Mouse (Mus musculus) neural tube, embryonic 12.5 days (tissue): Measurements from ENCODE around the gene Enc1. TPM values are rescaled to one million over a fixed set of nuclear protein-coding genes. Genes with fewer than 3 reads are reported as not detected.
"Not testable (repeated sequence)": the region's sequence is repeated elsewhere in the genome, so short reads cannot be mapped to it uniquely, and the experiment has no call there.

Experiments used
- ATAC-seq: fragments of 200-750 bp; cut with Nextera tagmentation; 2 replicates; pipeline ENCODE4 v1.8.0; 2017; ENCODE audit warnings: low read depth, mild to moderate bottlenecking, moderate TSS enrichment, moderate library complexity; ENCODE audit not compliant: low FRiP score
- H3K27ac ChIP-seq: fragments of 300-500 bp; sonication (generic); 2 replicates; pipeline ENCODE4 v1.5.1; 2016
- H3K27me3 ChIP-seq: fragments of 300-500 bp; sonication (generic); replicated peaks from 2 replicates; pipeline ENCODE4 v1.6.1; 2016; ENCODE audit warnings: mild to moderate bottlenecking
- H3K36me3 ChIP-seq: fragments of 300-500 bp; sonication (generic); 2 replicates; pipeline ENCODE4 v1.6.1; 2016; ENCODE audit warnings: mild to moderate bottlenecking
- H3K4me1 ChIP-seq: fragments of 300-500 bp; sonication (generic); 2 replicates; pipeline ENCODE4 v1.6.1; 2016
- H3K4me2 ChIP-seq: fragments of 300-500 bp; sonication (generic); replicated peaks from 2 replicates; pipeline ENCODE4 v1.6.1; 2016; ENCODE audit warnings: mild to moderate bottlenecking
- H3K4me3 ChIP-seq: fragments of 300-500 bp; sonication (generic); 2 replicates; pipeline ENCODE4 v1.5.1; 2016
- H3K9ac ChIP-seq: fragments of 300-500 bp; sonication (generic); 2 replicates; pipeline ENCODE4 v1.6.1; 2016; ENCODE audit warnings: mild to moderate bottlenecking
- H3K9me3 ChIP-seq: fragments of 300-500 bp; sonication (generic); 2 replicates; pipeline ENCODE4 v1.6.1; 2016; ENCODE audit warnings: mild to moderate bottlenecking
- WGBS: fragments of 180-500 bp; shearing (Covaris S2); methylation state at CpG from one replicate; pipeline ENCODE4 v1.1.7; 2016; 5-methylcytosine and 5-hydroxymethylcytosine counted together
- polyA plus RNA-seq: library from polyadenylated mRNA; unstranded; fragments of >200 nt; fragmentation: Nextera tagmentation; extraction: Ambion mirVana; gene quantifications from 2 replicates; pipeline ENCODE4 v1.2.1, GENCODE M21; 2016

Enc1 gene
- polyA plus RNA-seq, 1 experiment from 2014 or later = 28.8 TPM

GRCm38 (mm10) chr13:97254564-97255164, 13.8 kb downstream of the Enc1 start:
- H3K9me3 ChIP-seq = no peaks in the 10 kb centered on the region
- H3K4me3 ChIP-seq = no peak overlapping the region
- H3K4me2 ChIP-seq = no peak overlapping the region
- H3K27ac ChIP-seq = no peak overlapping the region
- no peak overlapping the region for H3K9ac ChIP-seq
- no peaks in the 10 kb centered on the region for H3K27me3 ChIP-seq
- peaks cover 54% of the 10 kb centered on the region for H3K4me1 ChIP-seq
- H3K36me3 ChIP-seq = peaks cover 22% of the 10 kb centered on the region
- no peak for ATAC-seq
- 85% methylated on average over 10 of the region's 10 CpGs for WGBS

DNA sequence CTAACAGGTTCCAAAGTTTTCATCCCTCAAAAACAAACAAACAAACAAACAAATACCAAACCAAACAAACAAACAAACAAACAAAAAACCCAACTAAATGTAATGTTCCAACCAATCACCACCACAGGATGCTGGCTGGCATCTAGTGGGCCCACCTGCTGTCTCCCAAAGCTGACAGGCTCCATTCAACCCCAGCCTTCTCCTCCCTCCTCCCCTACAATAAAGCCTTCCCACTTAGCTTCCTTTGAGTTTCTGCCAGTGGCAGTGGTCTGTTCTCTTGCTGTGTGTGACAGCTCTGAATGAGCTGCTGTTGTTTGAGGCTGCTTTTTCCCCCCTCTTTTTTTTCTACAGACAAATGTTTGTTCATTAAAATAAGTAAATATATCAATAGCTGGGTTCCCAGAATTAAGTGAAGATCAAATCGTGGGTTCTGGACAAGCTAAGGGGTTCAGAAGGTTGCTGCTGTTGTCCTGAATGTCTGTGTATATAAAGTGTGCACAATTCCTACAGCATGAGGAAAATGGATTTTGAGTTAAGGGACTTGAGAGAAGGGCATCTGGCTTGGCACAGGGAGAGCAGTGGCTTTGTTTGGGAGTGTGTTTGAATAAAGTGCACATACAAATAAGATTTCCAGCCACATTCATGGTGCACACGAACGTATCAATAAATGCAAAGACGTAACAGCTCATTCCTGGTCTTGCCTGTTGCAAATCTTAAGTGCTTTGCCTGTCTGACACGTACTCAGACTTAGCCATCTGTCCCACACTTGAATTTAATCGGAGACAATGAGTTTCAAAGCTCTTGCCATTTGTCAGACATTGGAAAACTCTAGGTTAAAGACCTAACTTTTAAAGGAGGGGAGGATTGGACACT, 15.3 kb downstream of the Enc1 start:
- Histone ChIP-seq H3K9ac (no peak overlapping the region), H3K9me3 (no peaks in the 10 kb centered on the region), H3K4me1 (peaks cover 56% of the 10 kb centered on the region), H3K27ac (peak overlapping the region; percentile 3; the same call in 1 of the 2 replicates), H3K4me3 (no peak overlapping the region), H3K27me3 (no peaks in the 10 kb centered on the region), H3K4me2 (no peak overlapping the region), H3K36me3 (peaks cover 15% of the 10 kb centered on the region)
- WGBS = 15% methylated on average over 6 of the region's 6 CpGs
- no peak for ATAC-seq

DNA sequence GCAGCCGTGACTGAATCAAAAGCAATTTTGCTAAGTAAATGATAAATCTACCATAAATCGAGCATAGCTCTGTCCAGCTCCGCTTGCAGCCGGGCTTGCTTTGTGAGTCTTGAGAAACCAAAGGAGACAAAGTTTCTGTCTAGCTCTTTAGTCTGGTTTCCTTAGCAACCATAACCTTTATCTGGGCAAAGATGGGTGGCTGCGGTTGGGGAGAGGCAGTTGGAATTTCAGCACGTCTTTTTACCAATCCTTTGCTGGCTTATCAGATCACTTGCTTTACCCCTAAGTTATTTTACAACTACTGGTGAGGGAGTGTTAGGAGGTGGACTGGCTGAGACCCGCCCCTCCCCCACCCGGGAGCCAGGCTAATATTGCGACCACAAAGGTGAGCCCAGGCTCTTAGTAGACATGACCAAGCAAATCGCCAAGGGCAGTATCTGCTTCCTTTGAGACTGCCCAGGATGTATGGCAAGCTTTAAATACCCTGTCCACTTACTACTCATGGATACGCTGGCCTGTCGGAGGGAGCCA, 16.0 kb downstream of the Enc1 start:
- peaks cover 52% of the 10 kb centered on the region for H3K4me1 ChIP-seq
- peaks cover 8% of the 10 kb centered on the region; the same call in 1 of the 2 replicates for H3K36me3 ChIP-seq
- peak; percentile 8; the same call in 1 of the 2 replicates for ATAC-seq
- 33% methylated on average over 12 of the region's 12 CpGs for WGBS
- no peaks in the 10 kb centered on the region for H3K27me3 ChIP-seq
- no peak overlapping the region for H3K4me3 ChIP-seq
- peak overlapping the region; percentile 3; the same call in 1 of the 2 replicates for H3K27ac ChIP-seq
- H3K9me3 ChIP-seq = no peaks in the 10 kb centered on the region
- H3K9ac ChIP-seq = no peak overlapping the region
- no peak overlapping the region; the same call in 1 of the 2 replicates for H3K4me2 ChIP-seq

DNA sequence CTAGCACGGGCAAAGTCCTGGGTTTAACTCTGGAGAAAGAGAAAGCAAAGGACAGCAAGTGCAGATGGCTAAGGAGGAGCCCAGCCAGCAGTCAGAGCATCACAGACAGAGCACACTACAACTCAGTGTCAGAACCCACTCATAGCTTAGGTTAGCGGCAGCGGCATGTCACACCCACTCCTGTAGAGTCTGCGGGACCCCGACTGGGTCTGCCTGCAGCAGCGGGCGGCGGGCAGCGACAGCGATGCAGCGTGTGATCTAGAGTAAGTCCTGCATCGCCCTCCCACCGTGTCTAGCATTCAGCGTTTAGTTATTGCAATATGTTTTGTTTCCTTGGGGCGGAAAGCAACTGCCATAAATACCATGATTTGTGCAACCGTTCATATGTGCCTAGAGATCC, 18.4 kb downstream of the Enc1 start:
- no peak for ATAC-seq
- Histone ChIP-seq H3K4me1 (peaks cover 35% of the 10 kb centered on the region), H3K9me3 (no peaks in the 10 kb centered on the region), H3K36me3 (no peaks in the 10 kb centered on the region), H3K4me3 (no peak overlapping the region), H3K9ac (no peak overlapping the region), H3K4me2 (no peak overlapping the region), H3K27me3 (no peaks in the 10 kb centered on the region), H3K27ac (no peak overlapping the region)
- 73% methylated on average over 16 of the region's 16 CpGs for WGBS

DNA sequence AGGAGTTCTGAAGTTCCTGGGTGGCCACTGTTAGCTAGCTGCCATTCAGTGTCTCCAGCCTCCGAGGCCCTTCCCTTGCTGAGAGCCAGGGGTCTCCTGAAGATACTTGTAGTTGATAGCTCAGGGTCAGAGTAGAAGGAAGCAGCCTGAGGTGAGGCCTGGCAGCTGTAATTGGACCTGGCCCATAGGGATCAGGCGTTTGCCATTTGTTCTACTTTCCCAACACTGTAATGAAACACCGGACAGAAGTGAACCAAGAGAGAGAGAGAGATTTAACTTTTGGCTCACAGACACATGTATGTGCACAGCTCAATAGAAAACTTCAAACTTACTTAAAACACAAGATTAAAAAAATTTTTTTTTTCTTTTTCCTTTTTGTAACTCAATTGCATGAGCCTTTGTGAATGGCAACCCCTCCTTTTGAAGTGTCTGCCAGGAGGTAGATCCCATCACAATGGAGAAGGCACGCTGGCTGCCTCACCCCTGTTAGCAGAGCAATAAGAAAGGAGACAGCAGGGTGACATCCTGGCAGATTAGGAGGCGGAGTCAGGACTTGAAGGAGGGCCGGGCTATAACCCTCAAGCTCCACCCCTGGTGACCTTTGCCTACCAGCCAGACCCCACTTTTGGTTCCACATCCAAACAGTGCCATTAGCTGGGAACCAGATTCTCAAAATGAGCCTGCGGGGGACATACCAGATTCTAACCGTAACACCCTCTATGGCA, 19.7 kb downstream of the Enc1 start:
- Histone ChIP-seq H3K4me1 (peaks cover 32% of the 10 kb centered on the region), H3K4me2 (no peak overlapping the region), H3K4me3 (no peak overlapping the region), H3K9me3 (no peaks in the 10 kb centered on the region), H3K36me3 (no peaks in the 10 kb centered on the region), H3K27ac (no peak overlapping the region), H3K27me3 (no peaks in the 10 kb centered on the region), H3K9ac (no peak overlapping the region)
- ATAC-seq = no peak
- 18% methylated on average over 8 of the region's 8 CpGs for WGBS

DNA sequence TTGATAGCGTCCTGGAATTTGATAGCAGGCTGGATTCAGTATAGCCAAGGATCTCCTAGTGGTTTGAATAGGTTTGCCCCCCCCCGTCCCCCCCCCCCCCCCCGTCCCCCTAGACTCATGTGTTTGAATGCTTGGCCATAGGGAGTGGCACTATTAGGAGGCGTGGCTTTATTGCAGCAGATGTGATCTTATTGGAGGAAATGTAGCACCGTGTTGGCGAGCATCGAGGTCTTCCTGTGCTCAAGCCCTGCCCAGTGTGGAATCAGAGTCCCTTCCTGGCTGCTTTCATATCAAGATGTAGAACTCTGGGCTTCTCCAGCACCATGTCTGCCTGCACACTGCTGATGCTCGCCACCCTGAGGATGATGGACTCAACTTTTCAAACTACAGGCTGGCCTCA, 20.6 kb downstream of the Enc1 start:
- H3K36me3 ChIP-seq = no peaks in the 10 kb centered on the region

DNA sequence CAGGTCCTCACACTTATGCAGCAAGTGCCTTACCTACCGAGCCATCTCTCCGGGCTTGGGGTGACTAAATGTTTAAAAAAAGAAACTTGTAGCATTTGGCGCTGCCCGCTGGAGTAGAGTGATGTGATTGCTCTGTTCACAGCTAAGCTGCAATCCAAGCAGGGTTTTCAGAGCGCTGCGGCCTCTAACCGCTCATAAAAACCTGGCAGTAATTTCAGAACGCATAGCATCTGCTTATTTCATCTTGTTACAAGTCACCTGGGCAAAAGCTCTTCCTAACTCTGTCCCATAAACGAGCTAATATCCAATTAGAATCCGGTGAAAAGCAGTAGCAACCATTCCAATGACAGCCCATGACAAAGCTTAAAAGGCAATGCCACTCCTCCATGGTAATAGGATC, 21.8 kb downstream of the Enc1 start:
- no peaks in the 10 kb centered on the region for H3K36me3 ChIP-seq
- no peak overlapping the region for H3K9ac ChIP-seq
- H3K4me2 ChIP-seq = no peak overlapping the region
- no peaks in the 10 kb centered on the region for H3K9me3 ChIP-seq
- H3K27me3 ChIP-seq = no peaks in the 10 kb centered on the region
- 76% methylated on average over 10 of the region's 10 CpGs for WGBS
- no peak overlapping the region for H3K4me3 ChIP-seq
- peaks cover 23% of the 10 kb centered on the region for H3K4me1 ChIP-seq
- ATAC-seq = no peak
- no peak overlapping the region for H3K27ac ChIP-seq

More for the DNA sequence above, 20.6 kb downstream of the Enc1 start:
- no peaks in the 10 kb centered on the region for H3K27me3 ChIP-seq
- no peak for ATAC-seq
- WGBS = 44% methylated on average over 8 of the region's 8 CpGs
- no peak overlapping the region for H3K4me2 ChIP-seq
- H3K9ac ChIP-seq = no peak overlapping the region
- H3K4me3 ChIP-seq = no peak overlapping the region
- H3K9me3 ChIP-seq = no peaks in the 10 kb centered on the region
- peaks cover 31% of the 10 kb centered on the region for H3K4me1 ChIP-seq
- no peak overlapping the region for H3K27ac ChIP-seq

GRCm38 (mm10) chr13:97265534-97265933, 24.6 kb downstream of the Enc1 start:
- not testable (repeated sequence) for H3K4me2 ChIP-seq, H3K27ac ChIP-seq, ATAC-seq, H3K4me3 ChIP-seq, H3K36me3 ChIP-seq, H3K27me3 ChIP-seq, H3K9ac ChIP-seq
- peaks cover 13% of the 10 kb centered on the region for H3K4me1 ChIP-seq
- peaks cover 12% of the 10 kb centered on the region; the same call in 1 of the 2 replicates for H3K9me3 ChIP-seq
- WGBS = 79% methylated on average over 6 of the region's 6 CpGs

- Histone ChIP-seq H3K4me3 (no peak overlapping the region), H3K36me3 (no peaks in the 10 kb centered on the region), H3K27ac (no peak overlapping the region), H3K4me1 (no peaks in the 10 kb centered on the region), H3K4me2 (no peak overlapping the region), H3K9ac (no peak overlapping the region), H3K27me3 (no peaks in the 10 kb centered on the region), H3K9me3 (peaks cover 12% of the 10 kb centered on the region; the same call in 1 of the 2 replicates)
- 84% methylated on average over 2 of the region's 2 CpGs for WGBS
- ATAC-seq = no peak
These were observed 29.8 kb downstream of the Enc1 start for GRCm38 (mm10) chr13:97270723-97271122.

DNA sequence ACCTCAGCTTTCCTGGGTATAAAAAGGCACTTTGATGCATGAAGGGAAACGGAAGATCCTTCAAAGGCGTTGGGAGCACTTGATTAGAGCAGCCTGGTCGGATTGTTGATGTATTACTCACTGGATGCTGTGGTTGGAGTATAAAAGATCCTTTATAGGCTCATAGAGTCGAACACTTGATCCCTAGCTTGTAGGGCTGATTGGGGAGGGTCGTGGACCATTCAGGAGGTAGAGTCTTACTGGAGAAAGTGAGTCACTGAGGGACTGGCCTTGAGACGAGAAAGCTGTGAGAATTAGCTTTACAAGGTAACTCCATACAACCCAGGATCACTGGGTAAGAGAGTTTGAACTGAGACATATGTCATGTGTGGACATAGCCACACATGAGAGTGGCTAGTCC, 30.7 kb downstream of the Enc1 start:
- H3K4me1 ChIP-seq = no peaks in the 10 kb centered on the region
- WGBS = 75% methylated on average over 6 of the region's 6 CpGs
- H3K36me3 ChIP-seq = no peaks in the 10 kb centered on the region
- no peak overlapping the region for H3K9ac ChIP-seq
- H3K9me3 ChIP-seq = peaks cover 12% of the 10 kb centered on the region; the same call in 1 of the 2 replicates
- no peaks in the 10 kb centered on the region for H3K27me3 ChIP-seq
- H3K27ac ChIP-seq = no peak overlapping the region
- no peak for ATAC-seq
- no peak overlapping the region for H3K4me2 ChIP-seq
- H3K4me3 ChIP-seq = no peak overlapping the region

GRCm38 (mm10) chr13:97274757-97275156, 33.9 kb downstream of the Enc1 start:
- no peaks in the 10 kb centered on the region for H3K9me3 ChIP-seq
- no peaks in the 10 kb centered on the region for H3K27me3 ChIP-seq
- no peak overlapping the region for H3K27ac ChIP-seq
- ATAC-seq = no peak
- no peak overlapping the region for H3K4me3 ChIP-seq
- no peaks in the 10 kb centered on the region for H3K36me3 ChIP-seq
- 75% methylated on average over 3 of the region's 3 CpGs for WGBS
- H3K4me2 ChIP-seq = no peak overlapping the region
- no peaks in the 10 kb centered on the region for H3K4me1 ChIP-seq
- H3K9ac ChIP-seq = no peak overlapping the region

GRCm38 (mm10) chr13:97275482-97275881, 34.6 kb downstream of the Enc1 start:
- Histone ChIP-seq H3K9me3 (no peaks in the 10 kb centered on the region), H3K4me2 (no peak overlapping the region), H3K36me3 (no peaks in the 10 kb centered on the region), H3K4me3 (no peak overlapping the region), H3K27me3 (no peaks in the 10 kb centered on the region), H3K4me1 (no peaks in the 10 kb centered on the region), H3K9ac (no peak overlapping the region), H3K27ac (no peak overlapping the region)
- 82% methylated on average over 10 of the region's 10 CpGs for WGBS
- ATAC-seq = no peak
